Mouse (Mus musculus) kidney, embryonic 14.5 days (tissue): ENCODE measurements around the gene Gmds. TPM values are rescaled to one million over a fixed set of nuclear protein-coding genes. Genes with fewer than 3 reads are reported as not detected.

ENCODE experiments used
- ATAC-seq: fragments of 200-750 bp; cut with Nextera tagmentation; 2 replicates; pipeline ENCODE4 v1.8.0; 2017; ENCODE audit warnings: moderate number of reproducible peaks, mild to moderate bottlenecking, moderate TSS enrichment, moderate library complexity; ENCODE audit not compliant: low FRiP score, low TSS enrichment
- H3K27ac ChIP-seq: fragments of 300-500 bp; sonication (generic); 2 replicates; pipeline ENCODE4 v1.5.1; 2014; ENCODE audit warnings: low read depth, mild to moderate bottlenecking, low read length, moderate library complexity, mixed read lengths
- H3K27me3 ChIP-seq: fragments of 300-500 bp; sonication (generic); 2 replicates; pipeline ENCODE4 v1.6.1; 2014; ENCODE audit warnings: mild to moderate bottlenecking, low read length; ENCODE audit not compliant: control insufficient read depth, insufficient read depth
- H3K36me3 ChIP-seq: fragments of 300-500 bp; sonication (generic); 2 replicates; pipeline ENCODE4 v1.6.1; 2014; ENCODE audit warnings: low read length, mixed read lengths; ENCODE audit not compliant: control insufficient read depth, insufficient read depth
- H3K4me1 ChIP-seq: fragments of 300-500 bp; sonication (generic); 2 replicates; pipeline ENCODE4 v1.6.1; 2014; ENCODE audit warnings: low read length, mixed read lengths; ENCODE audit not compliant: control insufficient read depth, insufficient read depth
- H3K4me2 ChIP-seq: fragments of 300-500 bp; sonication (generic); replicated peaks from 2 replicates; pipeline ENCODE4 v1.6.1; 2014; ENCODE audit warnings: low read depth, mild to moderate bottlenecking, low read length
- H3K4me3 ChIP-seq: fragments of 300-500 bp; sonication (generic); 2 replicates; pipeline ENCODE4 v1.5.1; 2014; ENCODE audit warnings: mild to moderate bottlenecking, low read length
- H3K9ac ChIP-seq: fragments of 300-500 bp; sonication (generic); 2 replicates; pipeline ENCODE4 v1.6.1; 2014; ENCODE audit warnings: low read depth, mild to moderate bottlenecking, low read length, moderate library complexity
- H3K9me3 ChIP-seq: fragments of 300-500 bp; sonication (generic); 2 replicates; pipeline ENCODE4 v1.6.1; 2016; ENCODE audit warnings: low read length; ENCODE audit not compliant: control insufficient read depth
- WGBS: fragments of 180-500 bp; shearing (Covaris S2); extraction: QIAGEN DNeasy Blood & Tissue Kit; methylation state at CpG from one replicate; pipeline ENCODE4 v1.1.7; 2014; 5-methylcytosine and 5-hydroxymethylcytosine counted together
- polyA plus RNA-seq: library from polyadenylated mRNA; unstranded; fragments of >200 nt; fragmentation: Nextera tagmentation; extraction: Ambion mirVana; gene quantifications from 2 replicates; pipeline ENCODE4 v1.2.1, GENCODE M21; 2014

The Gmds gene
- polyA plus RNA-seq, 1 experiment from 2014 or later, result 38.6 TPM

GRCm38 (mm10) chr13:31823316-31823715 lies 515.2 kb downstream of the Gmds start:
- 18% methylated on average over 5 of the region's 5 CpGs for WGBS
- Histone ChIP-seq H3K4me1 (peaks cover 49% of the 10 kb centered on the region), H3K9me3 (no peaks in the 10 kb centered on the region), H3K9ac (no peak overlapping the region), H3K4me2 (no peak overlapping the region), H3K27me3 (no peaks in the 10 kb centered on the region), H3K36me3 (no peaks in the 10 kb centered on the region), H3K4me3 (no peak overlapping the region), H3K27ac (no peak overlapping the region)
- no peak for ATAC-seq

- 23% methylated on average over 6 of the region's 6 CpGs for WGBS
- Histone ChIP-seq H3K9ac (0 out of 2 replicates have a peak overlapping the region, but pooled peaks have one; percentile 36), H3K4me3 (0 out of 2 replicates have a peak overlapping the region, but pooled peaks have one; percentile 1), H3K4me2 (peak overlapping the region; percentile 38), H3K27ac (no peak overlapping the region), H3K36me3 (no peaks in the 10 kb centered on the region), H3K27me3 (no peaks in the 10 kb centered on the region), H3K4me1 (peaks cover 57% of the 10 kb centered on the region), H3K9me3 (no peaks in the 10 kb centered on the region)
- no peak for ATAC-seq
Observed at GRCm38 (mm10) chr13:31821050-31821449, 517.5 kb downstream of the Gmds start.

- H3K9ac ChIP-seq, result 0 out of 2 replicates have a peak overlapping the region, but pooled peaks have one; percentile 36
- H3K27ac ChIP-seq, result no peak overlapping the region
- H3K4me2 ChIP-seq, result peak overlapping the region; percentile 38
- H3K4me1 ChIP-seq, result peaks cover 61% of the 10 kb centered on the region
- 0 out of 2 replicates have a peak overlapping the region, but pooled peaks have one; percentile 1 for H3K4me3 ChIP-seq
- WGBS, result 5% methylated on average over 16 of the region's 16 CpGs
- no peaks in the 10 kb centered on the region for H3K9me3 ChIP-seq
- peak; percentile 24; the same call in 1 of the 2 replicates for ATAC-seq
- no peaks in the 10 kb centered on the region for H3K36me3 ChIP-seq
- no peaks in the 10 kb centered on the region for H3K27me3 ChIP-seq
Observed at GRCm38 (mm10) chr13:31820587-31821017, 517.9 kb downstream of the Gmds start.

GRCm38 (mm10) chr13:31819664-31820405 lies 518.7 kb downstream of the Gmds start:
- Histone ChIP-seq H3K4me2 (no peak overlapping the region; the same call in 1 of the 2 replicates), H3K4me1 (peaks cover 69% of the 10 kb centered on the region), H3K9ac (no peak overlapping the region), H3K27me3 (no peaks in the 10 kb centered on the region), H3K36me3 (no peaks in the 10 kb centered on the region), H3K9me3 (no peaks in the 10 kb centered on the region), H3K4me3 (no peak overlapping the region), H3K27ac (no peak overlapping the region)
- no peak for ATAC-seq
- 36% methylated on average over 14 of the region's 14 CpGs for WGBS

- WGBS, result 27% methylated on average over 7 of the region's 7 CpGs
- peaks cover 74% of the 10 kb centered on the region for H3K4me1 ChIP-seq
- no peak overlapping the region; the same call in 1 of the 2 replicates for H3K4me2 ChIP-seq
- no peak overlapping the region for H3K4me3 ChIP-seq
- H3K9ac ChIP-seq, result no peak overlapping the region
- no peak; the same call in 1 of the 2 replicates for ATAC-seq
- 0 out of 2 replicates have a peak overlapping the region, but pooled peaks have one; percentile 11 for H3K27ac ChIP-seq
- H3K36me3 ChIP-seq, result no peaks in the 10 kb centered on the region
- H3K27me3 ChIP-seq, result no peaks in the 10 kb centered on the region
- H3K9me3 ChIP-seq, result no peaks in the 10 kb centered on the region
Observed at GRCm38 (mm10) chr13:31818337-31818736, 520.2 kb downstream of the Gmds start.

- Histone ChIP-seq H3K27me3 (no peaks in the 10 kb centered on the region), H3K36me3 (no peaks in the 10 kb centered on the region), H3K9me3 (no peaks in the 10 kb centered on the region), H3K4me1 (peaks cover 50% of the 10 kb centered on the region), H3K4me2 (peak overlapping the region; percentile 31), H3K4me3 (no peak overlapping the region), H3K27ac (peak overlapping the region; percentile 39; the same call in 1 of the 2 replicates), H3K9ac (0 out of 2 replicates have a peak overlapping the region, but pooled peaks have one; percentile 1)
- ATAC-seq, result peak; percentile 17; the same call in 1 of the 2 replicates
- 12% methylated on average over 15 of the region's 15 CpGs for WGBS
Observed at GRCm38 (mm10) chr13:31815383-31816003, 523.0 kb downstream of the Gmds start.

- H3K4me3 ChIP-seq, result peak overlapping the region; percentile 80; the same call in 1 of the 2 replicates
- H3K27ac ChIP-seq, result no peak overlapping the region
- no peak for ATAC-seq
- peaks cover 28% of the 10 kb centered on the region for H3K4me1 ChIP-seq
- no peaks in the 10 kb centered on the region for H3K9me3 ChIP-seq
- H3K9ac ChIP-seq, result no peak overlapping the region
- H3K27me3 ChIP-seq, result no peaks in the 10 kb centered on the region
- peak overlapping the region; percentile 79 for H3K4me2 ChIP-seq
- WGBS, result 25% methylated on average over 2 of the region's 2 CpGs
- H3K36me3 ChIP-seq, result peaks cover 10% of the 10 kb centered on the region; the same call in 1 of the 2 replicates
Observed at GRCm38 (mm10) chr13:31812701-31813100, 525.8 kb downstream of the Gmds start.

- Histone ChIP-seq H3K4me2 (peak overlapping the region; percentile 79), H3K27me3 (no peaks in the 10 kb centered on the region), H3K27ac (peak overlapping the region; percentile 87), H3K36me3 (peaks cover 10% of the 10 kb centered on the region; the same call in 1 of the 2 replicates), H3K9ac (peak overlapping the region; percentile 90), H3K4me3 (peak overlapping the region; percentile 80), H3K9me3 (no peaks in the 10 kb centered on the region), H3K4me1 (peaks cover 28% of the 10 kb centered on the region)
- ATAC-seq, result no peak
- 4% methylated on average over 43 of the region's 44 CpGs for WGBS
Observed at GRCm38 (mm10) chr13:31811542-31812021, 527.0 kb downstream of the Gmds start.
